Mouse (Mus musculus): ENCODE results near the gene Vmn2r16. TPM values are rescaled to one million over a fixed set of nuclear protein-coding genes. Genes with fewer than 3 reads are reported as not detected.

The Vmn2r16 gene
- total RNA-seq (2021) = not detected
- long read RNA-seq, experiment 1 = 0 reads
- long read RNA-seq, experiment 2 = 0 reads

GRCm38 (mm10) chr5:109329862-109330261, at the start of gene Vmn2r16:
TSS of gene Vmn2r16 (plus strand) at chr5:109330162.
- intact Hi-C loops (cut with DNase I; ENCODE audit: low total_unique reads) = no loop called here
- DNase-seq = no peak

- DNase-seq = no peak
- intact Hi-C loops (cut with DNase I; ENCODE audit: low total_unique reads) = no loop called here
Observed at GRCm38 (mm10) chr5:109294655-109295054, 35.3 kb upstream of the Vmn2r16 start.

GRCm38 (mm10) chr5:109297544-109297943, 32.4 kb upstream of the Vmn2r16 start, which contains the start of gene Vmn2r15:
TSS of gene Vmn2r15 (minus strand) at chr5:109297644.
- intact Hi-C loops (cut with DNase I; ENCODE audit: low total_unique reads) = no loop called here
- DNase-seq = no peak

GRCm38 (mm10) chr5:109419388-109419787, 89.4 kb downstream of the Vmn2r16 start, which contains the start of gene Vmn2r17:
TSS of gene Vmn2r17 (plus strand) at chr5:109419688.
- intact Hi-C loops (cut with DNase I; ENCODE audit: low total_unique reads) = no loop called here
- DNase-seq = no peak

Other genes starting within 250 kb of the Vmn2r16 start
- gene Vmn2r12, start 232.2 kb upstream of the Vmn2r16 start, total RNA-seq (2021) = not detected
- gene Vmn2r13, start 138.0 kb upstream of the Vmn2r16 start, total RNA-seq (2021) = not detected
- not detected for gene Vmn2r14, start 105.5 kb upstream of the Vmn2r16 start, total RNA-seq (2021)
- not detected for gene Vmn2r15, start 32.5 kb upstream of the Vmn2r16 start, total RNA-seq (2021)
- gene Vmn2r17, start 89.5 kb downstream of the Vmn2r16 start, total RNA-seq (2021) = not detected
- gene Crlf2, start 228.8 kb downstream of the Vmn2r16 start, total RNA-seq (2021) = 1 to 10 TPM; 8.0 to 8.5 TPM